In the genomic region with DNA sequence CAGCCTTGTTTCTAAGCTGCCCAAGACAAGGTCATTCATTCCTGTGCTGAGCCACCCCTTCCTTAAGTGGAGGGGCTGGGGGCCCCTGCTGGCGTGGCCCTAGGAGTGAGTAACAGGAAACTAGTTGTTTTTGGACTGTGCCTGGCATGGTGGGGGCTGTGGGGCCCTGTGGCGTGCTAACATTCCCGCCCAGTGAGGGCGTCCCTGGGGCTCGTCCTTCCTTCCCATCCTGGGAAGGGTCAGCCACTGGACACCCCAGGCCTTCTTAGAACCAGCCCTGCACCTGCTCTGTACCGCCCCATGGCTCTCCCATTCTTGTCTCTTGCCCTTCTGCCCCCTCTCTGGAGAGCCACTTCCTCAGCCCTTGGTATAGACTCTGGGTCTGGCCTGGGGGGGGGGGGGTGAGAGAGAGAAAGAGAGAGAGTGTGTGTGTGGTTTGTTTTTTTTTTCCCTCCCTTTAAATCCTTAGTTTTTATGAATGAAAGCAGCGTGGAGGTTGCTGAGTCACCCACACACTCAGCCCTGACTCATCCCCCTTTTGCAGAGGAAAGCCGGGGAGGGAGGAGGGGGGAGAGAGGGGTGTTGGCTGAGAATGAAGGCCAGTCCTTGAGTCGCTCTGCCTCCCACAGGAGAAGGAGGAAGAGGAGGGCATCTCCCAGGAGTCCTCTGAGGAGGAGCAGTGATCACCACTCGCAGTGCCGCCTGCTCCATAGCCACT, we compare ENCODE assay signal across 8 mouse cellular contexts. TPM values are rescaled to one million over a fixed set of nuclear protein-coding genes. Genes with fewer than 3 reads are reported as not detected.
DNase-seq lines count a peak whose midpoint lies in the region; ATAC-seq and TF ChIP-seq lines count a peak whose summit lies in the region.

No protein-coding gene starts in this region.

- ATAC-seq in neural tube, embryonic 12.5 days (ENCODE audit: low FRiP score, low read depth), result no peak
- ATAC-seq in neural tube, embryonic 15.5 days (ENCODE audit: low FRiP score), result no peak
- ATAC-seq in neural tube, embryonic 13.5 days (ENCODE audit: low read depth), result no peak

- peaks cover 16% of the 10 kb centered on the region for H3K36me3 ChIP-seq in neural tube, embryonic 12.5 days
- peaks cover 8% of the 10 kb centered on the region; the same call in 1 of the 2 replicates for H3K36me3 ChIP-seq in neural tube, embryonic 15.5 days
- peaks cover 3% of the 10 kb centered on the region for H3K36me3 ChIP-seq in neural tube, embryonic 13.5 days

- TF ChIP-seq CTCF in bone marrow macrophage, adult 2 months (IDR thresholded peaks at IDR 0.05; ENCODE audit: low read depth, low read length), result no peak

- H3K4me1 ChIP-seq in neural tube, embryonic 12.5 days, result peaks cover 49% of the 10 kb centered on the region
- peaks cover 60% of the 10 kb centered on the region for H3K4me1 ChIP-seq in neural tube, embryonic 15.5 days
- H3K4me1 ChIP-seq in bone marrow macrophage, adult 2 months (ENCODE audit: control insufficient read depth, insufficient read depth, low read length), result peaks cover 25% of the 10 kb centered on the region
- peaks cover 66% of the 10 kb centered on the region for H3K4me1 ChIP-seq in neural tube, embryonic 13.5 days (replicated peaks)

- H3K4me3 ChIP-seq in neural tube, embryonic 12.5 days, result no peak overlapping the region
- no peak overlapping the region for H3K4me3 ChIP-seq in neural tube, embryonic 15.5 days (replicated peaks)
- H3K4me3 ChIP-seq in bone marrow macrophage, adult 2 months (ENCODE audit: insufficient read depth, low read length), result no peak overlapping the region; the same call in 1 of the 2 replicates
- H3K4me3 ChIP-seq in neural tube, embryonic 13.5 days, result no peak overlapping the region

- H3K4me2 ChIP-seq in neural tube, embryonic 12.5 days (replicated peaks), result no peak overlapping the region; the same call in 1 of the 2 replicates
- H3K4me2 ChIP-seq in neural tube, embryonic 15.5 days, result no peak overlapping the region
- no peak overlapping the region for H3K4me2 ChIP-seq in neural tube, embryonic 13.5 days

- TF ChIP-seq POLR2A in bone marrow macrophage, adult 2 months (IDR thresholded peaks at IDR 0.05; ENCODE audit: borderline replicate concordance, low read depth, low read length), result no peak

- peak; percentile 64 for DNase-seq in cerebellum, adult 9-11 months
- DNase-seq in cerebellum, postnatal 14 days, result no peak
- no peak for DNase-seq in layer of hippocampus, postnatal 14 days (ENCODE audit: low spot score in 2 of 2)
- no peak for DNase-seq in kidney, adult 11 months

- no peaks in the 10 kb centered on the region for H3K9me3 ChIP-seq in neural tube, embryonic 12.5 days
- no peaks in the 10 kb centered on the region for H3K9me3 ChIP-seq in neural tube, embryonic 15.5 days (replicated peaks)
- no peaks in the 10 kb centered on the region for H3K9me3 ChIP-seq in neural tube, embryonic 13.5 days

- WGBS in neural tube, embryonic 12.5 days, result 51% methylated on average over 10 of the region's 11 CpGs
- WGBS in neural tube, embryonic 15.5 days, result 71% methylated on average over 8 of the region's 11 CpGs
- 58% methylated on average over 8 of the region's 11 CpGs for WGBS in neural tube, embryonic 13.5 days

- H3K27ac ChIP-seq in neural tube, embryonic 12.5 days, result 0 out of 2 replicates have a peak overlapping the region, but pooled peaks have one; percentile 20
- H3K27ac ChIP-seq in neural tube, embryonic 15.5 days (replicated peaks), result no peak overlapping the region
- peak overlapping the region; percentile 65 for H3K27ac ChIP-seq in bone marrow macrophage, adult 2 months (ENCODE audit: insufficient read depth, low read depth, low read length)
- 0 out of 2 replicates have a peak overlapping the region, but pooled peaks have one; percentile 38 for H3K27ac ChIP-seq in neural tube, embryonic 13.5 days (replicated peaks)

- no peaks in the 10 kb centered on the region for H3K27me3 ChIP-seq in neural tube, embryonic 12.5 days (replicated peaks)
- no peaks in the 10 kb centered on the region for H3K27me3 ChIP-seq in neural tube, embryonic 15.5 days (replicated peaks)
- no peaks in the 10 kb centered on the region for H3K27me3 ChIP-seq in neural tube, embryonic 13.5 days

- no peak overlapping the region for H3K9ac ChIP-seq in neural tube, embryonic 12.5 days
- no peak overlapping the region for H3K9ac ChIP-seq in neural tube, embryonic 15.5 days (replicated peaks)
- H3K9ac ChIP-seq in neural tube, embryonic 13.5 days, result no peak overlapping the region

RNA-seq across cellular contexts. Expression of a gene that starts 3.6 kb away (rescaled TPM):
- polyA plus RNA-seq in neural tube, embryonic 12.5 days (2016; fragmentation: Nextera tagmentation; extraction: Ambion mirVana), result 25.0 and 30.9 TPM in 2 replicates
- polyA plus RNA-seq in neural tube, embryonic 15.5 days (2015; fragmentation: Nextera tagmentation; extraction: Ambion mirVana), result 70.8 and 74.9 TPM in 2 replicates
- 76.7 and 85.6 TPM in 2 replicates for polyA plus RNA-seq in bone marrow macrophage, adult 2 months (2012; ENCODE audit: insufficient read depth, insufficient read length, missing spikeins)
- 41.3 and 46.0 TPM in 2 replicates for polyA plus RNA-seq in neural tube, embryonic 13.5 days (2015; fragmentation: Nextera tagmentation; extraction: Ambion mirVana)
- 10 to 100 TPM; 65.6 to 65.9 TPM for total RNA-seq in layer of hippocampus, postnatal 14 days (2021)

RNA-seq across cellular contexts. Expression of a gene that starts 5.7 kb away (rescaled TPM):
- 196 and 214 TPM in 2 replicates for polyA plus RNA-seq in neural tube, embryonic 12.5 days (2016; fragmentation: Nextera tagmentation; extraction: Ambion mirVana)
- polyA plus RNA-seq in neural tube, embryonic 15.5 days (2015; fragmentation: Nextera tagmentation; extraction: Ambion mirVana), result 129 and 207 TPM in 2 replicates
- polyA plus RNA-seq in bone marrow macrophage, adult 2 months (2012; ENCODE audit: insufficient read depth, insufficient read length, missing spikeins), result 151 and 159 TPM in 2 replicates
- polyA plus RNA-seq in neural tube, embryonic 13.5 days (2015; fragmentation: Nextera tagmentation; extraction: Ambion mirVana), result 121 and 127 TPM in 2 replicates
- total RNA-seq in layer of hippocampus, postnatal 14 days (2021), result 10 to 100 TPM; 31.3 to 32.7 TPM

RNA-seq across cellular contexts. Expression of a gene that starts 40.8 kb away (rescaled TPM):
- polyA plus RNA-seq in neural tube, embryonic 12.5 days (2016; fragmentation: Nextera tagmentation; extraction: Ambion mirVana), result 2.7 and 3.4 TPM in 2 replicates
- 9.7 and 10.1 TPM in 2 replicates for polyA plus RNA-seq in neural tube, embryonic 15.5 days (2015; fragmentation: Nextera tagmentation; extraction: Ambion mirVana)
- polyA plus RNA-seq in bone marrow macrophage, adult 2 months (2012; ENCODE audit: insufficient read depth, insufficient read length, missing spikeins), result not detected in 2 replicates
- polyA plus RNA-seq in neural tube, embryonic 13.5 days (2015; fragmentation: Nextera tagmentation; extraction: Ambion mirVana), result 3.5 and 4.3 TPM in 2 replicates
- 10 to 100 TPM; 10.7 to 19.3 TPM for total RNA-seq in layer of hippocampus, postnatal 14 days (2021)
